Mouse (Mus musculus) heart, postnatal 25 days (tissue): Measurements from ENCODE around the gene Scaf11. TPM values are rescaled to one million over a fixed set of nuclear protein-coding genes. Genes with fewer than 3 reads are reported as not detected.
"Not testable (repeated sequence)": the region's sequence is repeated elsewhere in the genome, so short reads cannot be mapped to it uniquely, and the experiment has no call there.

ENCODE experiments used
- DNase-seq: peaks from one replicate; pipeline ENCODE4 v3.0.0; 2022; ENCODE audit warnings: low spot score
- intact Hi-C: fragments of 180-260 bp; cut with DNase I; formaldehyde crosslinking; loops from one replicate; pipeline ENCODE4 v1.15.1; 2025
- total RNA-seq, 2 experiments: library from RNA; stranded (reverse); gene quantifications; 2 replicates each; pipeline ENCODE4 v1.2.3; 2021

The Scaf11 gene
- total RNA-seq = 10 to 100 TPM; 39.8 to 47.1 TPM

- peak; percentile 90 for DNase-seq
- intact Hi-C loops = no loop called here
Measured at GRCm38 (mm10) chr15:96460730-96461540, at the start of gene Scaf11. TSS of gene Scaf11 (minus strand) at chr15:96460843.

- intact Hi-C loops = no loop called here
- DNase-seq = no peak
Measured at GRCm38 (mm10) chr15:96507097-96507840, 46.6 kb upstream of the Scaf11 start.

DNA sequence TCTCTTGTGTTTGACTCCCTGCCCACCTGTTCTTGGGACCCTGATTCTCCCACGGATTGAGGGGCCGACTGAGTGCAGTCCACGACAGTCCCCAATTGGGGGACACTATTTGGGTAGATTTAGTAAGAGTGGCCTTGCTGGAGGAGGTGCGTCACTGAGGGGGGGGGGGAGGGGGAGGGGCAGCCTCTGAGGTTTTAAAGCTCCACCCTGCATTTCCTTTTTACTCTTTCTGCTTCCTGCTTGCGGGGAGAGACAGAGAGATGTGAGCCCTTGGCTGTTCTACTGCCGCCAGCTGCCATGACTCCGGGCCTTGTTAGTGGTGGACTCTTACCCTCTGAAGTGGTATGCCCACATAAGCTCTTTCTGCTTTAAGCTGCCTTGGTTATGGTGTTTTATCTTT lies 37.0 kb upstream of the Scaf11 start:
- intact Hi-C loops = no loop called here
- DNase-seq = no peak

- DNase-seq = no peak
- intact Hi-C loops = no loop called here
Measured at GRCm38 (mm10) chr15:96494279-96494678, 33.6 kb upstream of the Scaf11 start.

DNA sequence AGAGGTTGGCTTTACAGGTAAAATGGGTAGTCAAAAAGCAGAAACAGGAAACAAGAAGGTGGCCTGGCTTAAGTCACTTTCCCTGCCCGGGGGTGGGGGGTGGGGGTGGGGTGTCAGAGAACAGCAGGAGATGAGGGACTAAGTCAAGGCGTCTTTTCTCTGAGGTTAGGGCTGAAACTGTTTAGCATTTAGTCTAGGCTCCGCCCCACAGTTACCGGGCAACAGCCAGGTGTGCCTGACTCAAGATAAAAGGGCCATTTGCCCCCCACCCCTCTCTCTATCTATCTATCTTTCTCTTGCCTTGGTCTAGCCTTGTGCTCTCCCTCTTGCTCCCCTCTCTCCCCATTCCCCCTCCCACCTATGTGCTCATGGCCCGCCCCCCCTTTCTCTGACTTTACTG lies 32.9 kb upstream of the Scaf11 start:
- intact Hi-C loops = no loop called here
- DNase-seq = no peak

- intact Hi-C loops, DNase-seq: not testable (repeated sequence)
Measured at GRCm38 (mm10) chr15:96492919-96493318, 32.3 kb upstream of the Scaf11 start.

GRCm38 (mm10) chr15:96491861-96492641 lies 31.4 kb upstream of the Scaf11 start:
- DNase-seq = no peak

DNA sequence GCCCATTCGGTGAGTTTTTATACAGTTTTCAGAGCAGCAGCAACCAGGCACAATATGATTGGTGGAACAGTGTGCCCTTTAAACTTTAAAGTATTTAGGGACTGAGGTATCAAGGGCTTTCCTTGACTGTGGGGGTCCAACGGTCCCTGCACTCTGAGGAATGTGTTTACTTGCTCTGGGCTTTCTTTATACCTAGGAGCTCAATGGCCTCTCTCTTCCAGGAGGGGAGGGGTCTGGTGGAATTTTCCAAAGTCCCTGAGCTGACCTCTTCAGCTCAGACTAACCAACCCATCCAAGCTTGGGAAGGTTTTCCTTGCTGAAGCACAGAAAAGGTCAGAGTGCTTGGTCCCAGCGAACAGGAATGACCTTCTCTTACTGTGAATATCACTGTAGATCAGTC lies 30.8 kb upstream of the Scaf11 start:
- no peak for DNase-seq
- intact Hi-C loops = no loop called here

More at GRCm38 (mm10) chr15:96491861-96492641, 31.4 kb upstream of the Scaf11 start:
- intact Hi-C loops = no loop called here

DNA sequence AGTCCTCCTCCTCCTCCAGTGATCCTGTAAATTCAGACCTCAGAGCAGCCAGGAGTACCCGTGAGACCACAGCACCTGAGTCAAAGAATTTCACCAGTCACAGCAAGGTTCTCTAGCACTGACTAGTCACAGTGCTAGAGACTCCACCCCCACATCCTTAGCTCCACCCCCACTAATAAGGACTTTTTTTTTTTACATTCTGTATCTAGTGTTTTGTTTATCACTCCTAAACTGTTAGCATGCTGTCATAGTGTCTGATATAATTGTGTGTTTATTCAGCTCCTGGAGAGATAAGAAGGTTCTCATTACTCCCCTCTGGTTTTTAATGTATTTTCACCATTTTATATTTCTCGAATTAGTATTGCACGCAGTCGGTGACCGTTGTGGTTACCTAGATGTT lies 29.5 kb upstream of the Scaf11 start:
- no peak for DNase-seq
- intact Hi-C loops = no loop called here

GRCm38 (mm10) chr15:96488941-96489786 lies 28.5 kb upstream of the Scaf11 start:
- no peak for DNase-seq
- intact Hi-C loops = no loop called here

- intact Hi-C loops = no loop called here
- no peak for DNase-seq
Measured at GRCm38 (mm10) chr15:96487066-96487698, 26.5 kb upstream of the Scaf11 start.

DNA sequence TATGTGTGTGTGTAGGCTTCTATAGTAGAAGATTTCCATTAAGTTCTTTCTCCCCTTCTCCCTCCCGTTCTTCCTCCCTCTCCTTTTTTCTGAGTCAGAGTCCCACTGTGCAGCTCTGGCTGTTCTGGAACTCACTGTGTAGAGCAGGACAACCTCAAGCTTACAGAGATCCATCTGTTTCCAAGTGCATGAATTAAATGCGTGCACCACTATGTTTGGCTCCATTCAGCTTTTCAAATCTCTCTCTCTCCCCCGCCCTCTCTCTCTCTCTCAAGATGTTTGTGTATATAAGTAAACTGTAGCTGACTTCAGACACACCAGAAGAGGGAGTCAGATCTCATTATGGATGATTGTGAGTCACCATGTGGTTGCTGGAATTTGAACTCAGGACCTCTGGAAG lies 20.2 kb upstream of the Scaf11 start:
- intact Hi-C loops = no loop called here
- DNase-seq = no peak

GRCm38 (mm10) chr15:96478006-96478405 lies 17.4 kb upstream of the Scaf11 start:
- no peak for DNase-seq
- intact Hi-C loops = no loop called here

DNA sequence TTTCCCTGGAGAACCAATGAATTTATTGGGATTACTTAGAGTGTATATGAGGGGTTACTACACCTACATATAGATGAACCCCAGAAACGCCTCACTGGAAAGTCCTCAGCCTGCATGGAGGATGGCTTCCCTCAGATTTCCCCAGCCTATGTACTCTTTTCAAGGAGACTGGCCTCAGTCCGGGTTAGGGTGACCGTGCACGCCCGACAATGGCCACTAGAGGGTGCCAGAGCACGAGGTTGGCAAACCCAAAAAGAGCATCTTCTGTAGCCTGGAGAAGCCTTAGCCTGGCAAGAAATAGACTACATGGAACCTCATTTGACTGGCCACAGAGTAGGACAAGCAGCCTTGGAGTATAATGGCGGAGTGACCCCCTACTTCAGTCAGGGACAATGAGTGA lies 15.7 kb upstream of the Scaf11 start:
- DNase-seq = peak; percentile 62
- intact Hi-C loops = no loop called here

GRCm38 (mm10) chr15:96475571-96475972 lies 14.9 kb upstream of the Scaf11 start:
- intact Hi-C loops = no loop called here
- no peak for DNase-seq

- peak; percentile 25 for DNase-seq
- intact Hi-C loops = no loop called here
Measured at GRCm38 (mm10) chr15:96474325-96474955, 13.8 kb upstream of the Scaf11 start.

GRCm38 (mm10) chr15:96473920-96474319 lies 13.3 kb upstream of the Scaf11 start:
- DNase-seq = no peak
- intact Hi-C loops = no loop called here

DNA sequence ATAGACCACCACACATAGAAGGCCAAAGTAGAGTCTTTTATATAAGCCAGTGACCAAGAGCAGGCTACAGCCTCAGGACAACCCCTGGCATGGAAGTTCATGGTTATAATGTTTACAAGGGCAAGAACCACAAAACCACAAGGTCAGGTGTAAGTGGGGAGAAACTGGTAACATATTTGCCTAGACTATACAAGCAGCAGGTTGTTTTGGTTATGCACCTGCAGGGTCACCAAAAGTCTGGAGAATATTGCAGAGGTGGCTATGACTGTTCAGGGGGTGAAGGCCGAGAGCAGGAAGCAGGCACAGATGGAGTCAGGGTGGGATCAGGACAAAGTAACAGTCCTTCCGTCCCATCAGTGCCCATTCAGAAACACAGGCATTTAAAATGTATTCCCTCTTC lies 7.7 kb upstream of the Scaf11 start:
- intact Hi-C loops = no loop called here
- no peak for DNase-seq

DNA sequence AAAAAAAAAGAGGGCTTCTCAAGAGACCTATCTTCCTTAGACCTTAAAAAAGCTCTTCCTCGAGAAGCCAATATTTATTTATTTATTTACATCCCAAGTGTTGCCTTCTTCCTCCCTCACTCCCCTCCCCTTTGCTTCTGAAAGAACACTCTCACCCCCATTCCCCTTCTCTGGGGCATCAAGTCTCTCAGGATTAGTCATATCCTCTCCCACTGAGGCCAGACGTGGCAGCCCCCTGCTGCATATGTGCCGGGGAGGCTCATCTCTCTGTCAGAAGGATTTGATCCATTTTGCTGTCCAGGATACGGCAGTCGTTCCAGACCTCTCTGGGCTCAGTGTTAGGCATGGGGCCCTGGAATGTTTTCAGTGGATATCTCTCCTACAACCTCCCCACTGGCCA lies 7.2 kb upstream of the Scaf11 start:
- DNase-seq = no peak
- intact Hi-C loops = no loop called here
